Mouse (Mus musculus) kidney, postnatal 14 days (tissue): ENCODE data around the gene Exosc2.

Experiments
- DNase-seq: peaks from one replicate; pipeline ENCODE4 v3.0.0; 2022; ENCODE audit warnings: mixed read lengths

The Exosc2 gene

DNA sequence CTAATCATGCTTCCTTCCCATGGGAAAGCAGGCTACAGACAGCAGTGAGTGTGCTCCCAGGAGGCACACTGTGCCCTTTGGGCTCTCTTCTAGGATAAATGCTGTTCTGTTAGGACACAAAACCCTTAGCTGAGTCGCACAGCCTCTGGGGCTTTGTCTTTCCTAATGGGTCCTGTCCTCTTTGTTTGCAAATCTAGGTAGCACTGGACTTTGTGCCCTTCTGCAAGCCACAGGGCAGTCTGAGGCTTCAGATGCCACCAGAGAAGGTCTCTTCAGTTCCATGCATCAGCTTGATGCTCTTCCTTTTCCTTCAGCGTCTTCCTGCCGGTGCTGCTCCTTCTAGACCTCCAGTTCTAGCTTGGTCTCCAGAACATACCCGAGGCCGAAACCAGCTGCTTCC, 60.1 kb downstream of the Exosc2 start:
- no peak for DNase-seq
